Mouse (Mus musculus): ENCODE measurements around the gene Snai3.

Snai3 gene

DNA sequence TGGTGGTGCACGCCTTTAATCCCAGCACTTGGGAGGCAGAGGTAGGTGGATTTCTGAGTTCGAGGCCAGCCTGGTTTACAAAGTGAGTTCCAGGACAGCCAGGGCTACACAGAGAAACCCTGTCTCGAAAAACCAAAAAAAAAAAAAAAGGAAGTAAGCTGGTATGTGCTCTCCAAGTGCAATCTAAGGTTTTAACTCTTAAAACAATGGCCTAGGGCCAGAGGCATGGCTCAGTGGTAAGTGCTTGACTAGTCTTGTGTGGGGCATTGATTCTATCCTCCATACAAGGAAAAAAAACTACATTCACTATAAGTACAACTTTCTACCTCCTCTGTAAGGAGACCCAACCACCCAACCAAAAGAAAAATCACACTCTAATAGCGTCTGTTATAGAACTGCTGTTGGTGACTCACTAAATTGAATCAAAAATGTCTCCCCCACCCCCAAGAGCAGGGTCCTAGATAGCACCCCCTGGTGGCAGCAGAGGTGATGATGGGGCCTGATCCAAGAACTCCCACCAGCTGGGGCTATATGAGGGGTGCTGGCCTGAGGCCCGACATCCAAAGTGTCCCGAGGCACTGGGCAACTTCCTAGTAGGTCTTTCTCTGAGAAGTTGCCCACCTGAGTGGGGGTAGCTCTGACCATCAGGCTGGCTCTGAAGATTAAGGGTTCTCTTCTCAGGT, 1.2 kb downstream of the Snai3 start:
- no peak for DNase-seq

DNA sequence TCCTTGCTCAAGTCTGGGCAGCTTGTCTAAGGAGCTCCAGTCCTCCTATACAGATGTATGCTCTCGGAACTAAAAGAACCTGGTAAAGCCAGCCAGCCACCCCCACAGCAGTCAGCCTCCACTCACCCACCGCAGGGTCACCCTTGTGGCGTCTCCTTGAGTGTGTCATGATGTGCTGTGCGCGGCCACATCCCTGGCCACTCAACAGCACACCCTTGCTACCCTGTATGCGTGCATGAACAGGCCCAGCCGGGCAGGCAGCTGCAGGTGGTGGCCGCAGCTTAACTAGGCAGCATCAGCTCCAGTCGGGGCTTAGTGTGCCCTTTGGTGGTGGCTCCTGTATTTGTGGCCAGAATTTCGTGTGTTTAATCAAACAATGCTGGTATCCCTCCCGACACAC, 3.4 kb downstream of the Snai3 start:
- DNase-seq = no peak

DNA sequence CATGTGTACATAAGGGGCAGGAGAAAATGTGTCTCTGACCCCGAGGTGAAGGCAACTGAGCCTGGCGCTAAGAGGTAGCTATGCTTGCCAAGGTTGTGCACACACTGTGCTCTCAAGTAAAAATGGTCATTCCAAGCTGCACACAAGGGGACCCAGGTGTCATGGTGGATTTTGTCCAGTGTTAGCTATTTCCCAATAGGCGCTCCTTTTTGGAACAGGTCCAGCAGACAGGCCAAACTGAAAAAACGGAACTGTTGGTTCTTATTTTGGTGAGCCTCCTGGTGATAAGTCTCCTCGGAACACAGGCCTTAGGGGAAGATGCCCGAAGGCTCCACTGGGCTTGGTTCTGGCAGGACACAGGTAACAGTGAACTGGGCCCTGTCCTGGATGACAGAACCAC, 6.1 kb downstream of the Snai3 start:
- DNase-seq = no peak

DNA sequence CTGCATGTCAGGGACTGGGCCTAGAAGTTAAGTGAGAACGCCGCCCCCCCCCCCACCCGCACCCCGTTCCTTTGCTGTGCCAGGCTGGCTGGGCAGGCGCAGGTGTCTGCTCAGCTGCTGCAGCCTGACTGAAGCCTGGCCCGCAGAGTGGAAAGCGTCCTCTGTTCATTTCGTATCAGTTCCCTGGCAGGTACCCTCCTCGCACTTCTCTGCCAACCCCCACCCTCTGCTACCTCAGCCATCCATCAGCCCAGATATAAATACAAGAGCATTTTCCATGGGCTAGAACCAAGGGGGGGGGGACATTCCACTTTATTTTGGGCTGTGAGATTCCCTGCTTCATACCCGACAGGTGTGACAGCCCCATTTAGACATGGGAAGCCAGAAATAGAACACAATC, 8.4 kb downstream of the Snai3 start:
- DNase-seq = no peak

DNA sequence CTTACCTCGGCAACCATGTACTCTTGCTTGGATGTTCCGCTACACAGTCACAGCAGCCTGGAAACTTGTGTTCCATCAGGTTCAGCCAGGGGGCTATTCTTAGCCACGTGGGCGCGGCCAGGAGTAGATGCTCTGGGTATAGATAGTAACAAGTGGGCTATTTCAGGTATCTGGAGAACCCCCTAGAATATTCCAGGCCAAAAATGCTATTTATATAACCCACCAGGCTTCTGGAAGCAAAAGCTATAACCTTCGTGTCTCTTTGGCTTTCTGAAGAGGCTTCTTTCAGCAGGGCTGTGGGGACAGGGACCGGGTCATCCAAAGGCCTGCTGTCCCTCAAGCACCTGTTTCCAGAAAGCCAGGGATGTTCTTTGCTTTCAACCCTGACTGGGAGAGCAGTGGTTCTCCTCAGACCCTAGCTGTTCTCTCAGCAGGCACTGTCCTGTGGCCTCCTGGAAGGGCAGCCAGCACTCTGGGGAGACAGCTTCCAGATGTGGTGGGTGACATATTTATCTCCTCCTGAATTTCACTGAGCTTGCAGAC, 9.3 kb downstream of the Snai3 start:
- DNase-seq = no peak

DNA sequence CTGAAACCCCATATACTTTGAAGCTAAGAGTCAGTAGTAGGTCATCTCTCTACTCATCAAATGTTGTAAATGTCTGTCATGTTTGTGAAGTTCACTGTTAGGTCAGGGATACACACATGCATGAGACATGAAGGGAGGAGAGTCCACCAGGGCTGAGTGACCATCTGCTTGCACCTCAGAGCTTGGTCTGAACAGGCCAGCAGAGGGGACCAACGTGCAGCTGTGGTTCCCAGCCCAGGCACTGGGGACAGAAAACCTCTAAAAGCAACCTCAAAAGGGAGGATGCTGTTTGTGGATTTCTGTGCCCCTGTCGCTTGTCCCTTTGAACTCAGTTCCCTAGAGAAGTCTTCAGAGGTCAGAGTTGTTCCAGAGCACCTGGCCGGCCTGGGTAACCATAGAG, 15.3 kb downstream of the Snai3 start:
- peak; percentile 27 for DNase-seq

DNA sequence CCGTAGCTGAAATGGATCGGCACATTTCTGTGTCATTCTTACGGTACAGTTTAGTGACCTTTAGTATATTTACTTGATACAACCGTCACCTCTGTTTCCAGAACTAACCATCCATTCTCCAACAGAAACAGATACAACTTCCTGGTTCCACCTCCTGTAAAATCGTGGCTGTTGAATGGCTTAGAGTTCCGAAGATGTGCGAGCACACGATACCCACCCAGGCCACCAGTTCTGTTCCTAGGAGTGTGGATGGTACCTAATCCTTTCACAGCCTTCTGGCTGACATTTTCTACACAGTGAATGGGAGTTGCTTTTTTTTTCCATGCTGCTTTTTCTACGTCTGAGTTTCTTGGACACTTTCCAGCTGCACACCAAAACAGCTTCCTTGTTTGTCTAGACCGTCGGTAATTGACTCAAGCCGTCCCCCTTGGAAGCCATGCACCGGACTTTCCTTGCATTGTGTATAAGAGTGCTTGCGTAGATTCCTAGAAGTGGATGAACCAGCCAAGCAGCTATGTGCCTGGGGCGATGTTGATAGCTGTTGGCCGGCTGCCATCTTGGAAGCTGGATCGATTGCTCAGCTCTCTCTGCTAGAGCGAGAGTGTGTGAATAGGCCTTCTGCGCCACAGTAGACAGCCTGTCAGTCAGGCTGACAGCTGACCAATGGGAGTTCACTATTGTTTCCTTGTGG, 16.3 kb downstream of the Snai3 start:
- peak; percentile 69 for DNase-seq

DNA sequence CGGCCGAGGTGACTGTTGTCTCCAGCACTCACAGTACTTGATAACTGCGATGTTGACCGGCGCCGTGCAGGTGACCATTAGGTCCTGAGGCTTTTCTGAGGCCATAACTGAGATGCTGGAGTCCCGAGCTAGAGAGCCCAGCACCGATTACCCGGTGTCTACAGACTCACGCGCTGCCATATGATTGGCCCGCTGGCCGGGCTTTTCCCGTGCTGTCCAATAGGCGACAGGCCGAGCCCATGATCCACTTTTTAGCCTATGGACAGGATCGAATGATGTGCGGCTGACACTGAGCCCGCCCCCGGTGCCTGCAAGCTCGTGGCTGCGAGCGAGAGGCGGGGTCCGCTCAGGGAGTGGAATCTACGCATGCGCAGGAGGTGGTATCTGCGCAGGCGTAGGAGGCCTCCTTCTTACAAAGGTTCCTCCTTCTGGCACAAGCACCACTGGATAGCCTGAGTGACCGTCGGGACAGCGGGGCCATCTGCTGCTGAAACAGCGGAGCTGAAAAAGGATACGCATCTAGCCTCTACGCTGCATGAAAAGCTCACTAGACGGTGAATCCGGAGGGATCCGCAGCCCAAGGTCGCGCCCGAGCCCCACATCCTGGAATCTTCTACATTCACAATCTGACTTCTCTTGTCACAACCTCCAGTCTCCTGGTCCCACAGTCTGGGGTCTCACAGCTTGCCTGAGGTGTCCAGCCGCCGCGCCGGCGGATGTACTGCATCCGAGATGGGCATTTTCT, 17.1 kb downstream of the Snai3 start, which contains the start of gene Mvd:
Mvd (minus strand) TSS at position 161 of the 745 bp plus-strand sequence.
- peak; percentile 100 for DNase-seq

DNA sequence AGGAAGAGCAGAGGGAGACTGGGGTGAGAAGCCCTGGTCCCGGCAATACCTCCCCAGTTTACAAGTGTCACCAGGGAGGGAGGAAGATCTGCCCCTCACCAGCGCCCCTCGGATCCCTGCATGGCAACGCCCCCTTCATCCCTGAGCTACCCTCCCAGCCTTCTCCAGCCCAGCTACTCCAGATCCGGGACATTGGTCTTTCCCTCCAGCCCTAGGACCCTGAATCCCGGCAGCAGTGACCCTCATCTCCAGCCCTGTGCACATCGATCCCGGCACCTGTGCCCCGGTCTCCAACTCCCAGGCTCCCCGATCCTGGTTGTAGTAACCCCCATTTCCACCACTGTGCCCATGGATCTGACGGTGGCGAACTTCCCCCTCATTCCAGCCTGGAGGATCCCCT, 17.8 kb downstream of the Snai3 start:
- DNase-seq = peak; percentile 53

DNA sequence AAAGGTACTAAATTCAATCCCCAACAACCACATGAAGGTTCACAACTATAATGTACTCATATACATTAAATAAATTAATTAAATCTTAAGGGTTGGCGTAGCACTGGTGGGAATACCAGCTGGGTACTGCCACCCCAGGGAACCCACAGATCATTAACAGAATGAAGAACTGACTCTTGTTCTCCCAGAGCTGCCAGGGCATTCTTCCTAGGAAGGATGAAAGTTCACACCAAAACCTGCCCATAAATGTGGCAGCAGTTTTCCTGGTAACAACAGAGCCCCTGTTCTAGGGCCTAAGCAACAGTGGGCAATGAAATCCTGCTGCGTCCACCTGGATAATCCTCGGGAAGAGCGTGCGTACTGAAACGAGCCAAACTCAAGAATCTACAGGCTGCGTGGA, 18.2 kb downstream of the Snai3 start:
- no peak for DNase-seq

DNA sequence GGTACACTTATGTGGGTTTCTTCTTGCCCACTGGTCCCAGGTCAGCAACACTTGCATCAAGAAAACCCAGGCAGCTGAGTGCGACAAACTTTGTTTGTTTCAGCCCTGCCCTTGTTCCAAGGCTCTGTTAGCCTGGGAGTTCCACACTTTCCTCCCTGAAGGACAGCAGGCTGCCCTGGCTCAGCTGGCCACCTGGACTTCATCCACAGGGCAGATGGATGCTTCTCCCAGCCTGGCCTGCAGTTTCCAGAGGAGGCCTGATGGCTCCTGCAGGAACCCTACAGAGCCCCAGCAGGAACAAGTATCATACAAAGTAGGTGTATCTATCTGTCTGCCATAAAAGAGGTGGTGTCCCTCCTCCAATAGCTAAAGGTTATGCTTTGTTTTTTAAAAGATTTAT, 19.2 kb downstream of the Snai3 start:
- DNase-seq = no peak

DNA sequence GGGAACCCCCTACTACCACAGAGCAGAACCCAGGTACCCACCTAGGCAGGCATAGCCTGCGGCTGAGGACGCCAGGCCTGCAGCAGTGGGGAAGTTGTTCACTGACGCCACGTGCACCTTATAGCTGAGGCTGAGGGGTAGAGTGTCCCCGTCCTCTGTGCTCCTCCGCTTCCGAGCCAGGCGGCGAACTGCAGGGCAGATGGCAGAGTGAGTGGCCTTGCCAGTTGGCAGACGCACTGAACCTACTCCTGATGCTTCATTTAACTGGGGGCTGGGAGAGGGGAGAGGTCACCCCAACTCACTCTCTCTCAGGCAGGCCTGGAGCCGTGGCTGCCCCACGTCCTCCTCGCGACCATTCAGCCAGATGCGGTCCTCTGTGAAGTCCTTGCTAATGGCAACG, 21.2 kb downstream of the Snai3 start:
- DNase-seq = no peak

DNA sequence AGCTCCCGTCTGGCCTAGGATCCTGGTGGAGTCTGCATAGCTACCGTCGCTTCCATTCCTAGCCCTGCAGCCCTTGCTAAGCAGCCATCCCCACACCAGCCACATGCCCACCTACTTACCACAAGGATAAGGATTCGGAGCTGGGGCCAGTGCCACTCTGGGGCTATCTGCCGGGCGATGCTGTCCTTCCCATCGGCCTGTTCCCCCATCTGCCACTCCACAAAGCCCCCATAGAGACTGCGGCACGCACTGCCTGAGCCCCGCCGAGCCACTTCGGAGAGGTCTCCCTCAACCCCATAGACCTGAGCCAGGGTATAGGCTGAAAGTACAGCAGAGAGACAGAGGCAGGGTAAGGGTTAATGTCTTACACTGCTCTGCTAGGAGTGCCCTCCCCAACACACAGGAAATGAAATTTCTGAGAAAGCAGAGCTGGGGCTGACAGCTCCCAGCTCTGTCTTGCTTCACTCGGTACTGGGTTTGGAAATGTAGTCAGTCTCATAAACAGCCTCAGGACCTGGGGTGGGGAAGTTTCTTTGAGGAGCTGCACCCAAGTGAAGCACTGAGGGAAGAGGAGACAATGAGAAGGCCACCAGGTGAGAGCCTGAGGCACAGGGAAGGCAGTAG, 22.7 kb downstream of the Snai3 start:
- no peak for DNase-seq

DNA sequence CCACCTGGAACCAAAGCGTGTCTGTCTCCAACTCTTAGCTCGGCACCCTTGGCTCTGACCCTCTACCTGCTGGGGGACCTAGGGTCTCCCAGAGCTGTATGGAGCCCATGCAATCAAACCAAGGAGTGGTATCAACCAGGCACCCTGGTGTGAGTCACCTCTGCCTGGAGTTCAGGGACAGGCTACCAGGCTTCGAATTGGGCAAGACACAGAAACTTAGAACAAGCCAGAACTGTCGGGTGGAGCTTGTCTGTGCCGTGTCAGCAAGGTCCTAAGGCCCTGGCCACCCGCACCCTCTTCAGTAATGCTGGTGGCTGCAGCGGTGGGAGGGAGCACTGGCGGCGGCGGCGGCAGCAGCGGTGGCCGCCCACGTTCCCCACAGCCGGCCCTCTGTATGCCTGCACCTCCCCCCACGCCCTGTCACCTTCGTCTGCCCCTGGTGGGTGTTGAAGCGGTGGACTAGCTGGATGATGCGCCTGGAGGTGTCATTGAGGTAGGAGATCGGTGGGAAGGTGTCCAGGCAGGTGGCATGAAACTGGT, 23.9 kb downstream of the Snai3 start:
- DNase-seq = no peak

DNA sequence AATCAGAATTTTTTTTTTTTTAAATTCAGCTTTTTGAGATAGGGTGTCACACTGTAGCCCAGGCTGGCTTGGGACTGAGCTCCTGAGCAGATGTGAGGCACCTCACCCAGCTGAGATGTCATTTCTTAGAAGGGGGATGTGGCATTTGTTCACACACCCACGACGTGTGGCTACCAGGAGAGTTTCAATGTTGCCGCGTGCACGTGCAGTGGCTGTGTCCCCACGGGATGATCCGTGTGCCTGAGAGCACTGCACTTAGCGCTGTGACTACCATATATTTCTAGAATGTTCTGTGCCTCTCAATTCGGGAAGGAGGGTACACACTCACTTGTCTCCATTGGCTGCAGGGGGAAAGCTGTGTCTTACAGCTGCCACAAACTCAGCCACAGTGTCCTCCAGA, 24.4 kb downstream of the Snai3 start:
- no peak for DNase-seq

DNA sequence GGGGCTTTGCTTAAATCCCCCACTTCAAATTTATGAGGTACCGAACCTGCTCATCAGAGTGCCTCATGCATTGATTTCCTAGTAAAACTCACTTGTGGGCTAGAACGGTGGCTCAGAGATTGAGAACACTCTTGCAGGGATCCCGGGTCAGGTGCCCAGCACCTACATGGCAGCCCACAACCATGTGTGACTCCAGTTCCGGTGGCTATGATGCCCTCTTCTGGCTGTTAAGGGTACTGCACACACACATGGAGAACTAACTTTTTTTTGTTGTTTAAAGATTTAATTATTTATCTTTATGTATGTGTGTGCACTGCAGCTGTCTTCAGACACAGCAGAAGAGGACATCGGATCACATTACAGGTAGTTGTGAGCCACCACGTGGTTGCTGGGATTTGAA, 25.2 kb downstream of the Snai3 start:
- no peak for DNase-seq

DNA sequence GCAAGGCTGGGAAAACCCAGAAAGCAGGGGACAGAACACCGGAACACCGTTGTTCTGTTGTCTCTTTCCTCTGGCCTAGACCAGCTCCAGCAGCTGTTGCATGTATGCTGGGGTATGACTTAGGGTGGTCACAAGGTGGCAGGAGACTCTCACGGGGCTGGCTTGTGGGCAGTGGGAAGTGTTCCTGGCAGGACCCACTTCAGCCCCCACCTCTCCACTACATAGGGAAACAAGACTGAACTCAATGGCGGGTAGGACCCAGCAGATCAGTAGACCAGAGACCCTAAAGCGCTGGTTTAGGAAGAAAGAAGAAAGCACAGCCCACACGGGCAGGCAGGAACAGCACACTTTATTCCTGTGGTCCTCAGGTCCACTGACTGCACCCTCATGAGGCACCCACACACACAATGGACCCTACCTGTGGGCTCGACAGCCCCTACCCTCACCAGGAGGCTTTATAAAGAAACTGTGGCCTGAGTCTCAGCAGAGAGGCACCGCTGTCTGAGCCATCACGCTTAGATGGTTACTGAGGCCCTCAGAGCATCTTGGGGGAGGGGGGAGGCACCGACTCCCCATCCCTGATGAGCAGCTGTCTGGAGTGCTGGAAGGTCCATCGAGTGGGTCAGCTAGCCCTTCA, 27.1 kb downstream of the Snai3 start:
- DNase-seq = peak; percentile 14

DNA sequence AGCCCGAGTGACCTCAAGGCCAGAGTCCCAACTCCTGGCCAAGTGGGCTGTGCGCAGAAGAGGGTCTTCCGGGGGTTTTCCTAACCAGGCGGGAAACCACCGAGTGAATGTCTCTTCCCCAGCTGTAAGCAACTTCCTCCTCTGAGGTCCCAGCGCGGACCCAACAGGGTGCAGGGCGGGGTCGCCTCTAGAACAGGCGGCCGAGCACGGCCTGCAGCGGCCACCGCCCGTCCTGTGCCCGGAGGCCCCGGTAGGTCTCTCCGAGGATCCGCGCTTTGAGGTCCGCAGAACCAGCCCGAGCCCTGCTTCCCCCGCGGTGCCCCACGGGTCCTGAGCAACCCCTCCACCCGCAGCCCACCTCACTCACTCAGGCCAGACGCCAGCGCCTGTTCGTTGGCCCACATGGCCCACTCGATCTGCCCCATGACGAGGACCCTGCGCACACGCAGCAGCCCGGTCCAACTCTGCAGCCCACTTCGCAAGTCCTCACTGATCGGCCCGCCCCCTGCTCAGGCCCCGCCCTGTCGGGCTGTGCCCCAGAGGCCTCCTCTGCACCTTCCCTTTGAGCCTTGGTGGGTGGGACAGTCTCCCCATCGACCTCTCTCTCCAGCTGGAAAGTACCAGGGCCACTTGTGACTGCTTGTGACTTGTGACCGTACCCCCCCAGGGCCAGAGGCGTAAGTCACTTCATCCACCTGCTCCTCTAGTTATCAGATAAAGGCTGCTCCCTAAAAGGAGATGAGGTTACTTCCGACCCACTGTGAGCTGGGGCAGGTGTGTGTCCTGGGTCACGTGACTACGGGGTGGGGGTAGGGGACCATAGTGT, 27.9 kb downstream of the Snai3 start, which contains the start of gene Cyba:
Cyba (minus strand) TSS at position 488 of the 826 bp plus-strand sequence.
- peak; percentile 79 for DNase-seq

DNA sequence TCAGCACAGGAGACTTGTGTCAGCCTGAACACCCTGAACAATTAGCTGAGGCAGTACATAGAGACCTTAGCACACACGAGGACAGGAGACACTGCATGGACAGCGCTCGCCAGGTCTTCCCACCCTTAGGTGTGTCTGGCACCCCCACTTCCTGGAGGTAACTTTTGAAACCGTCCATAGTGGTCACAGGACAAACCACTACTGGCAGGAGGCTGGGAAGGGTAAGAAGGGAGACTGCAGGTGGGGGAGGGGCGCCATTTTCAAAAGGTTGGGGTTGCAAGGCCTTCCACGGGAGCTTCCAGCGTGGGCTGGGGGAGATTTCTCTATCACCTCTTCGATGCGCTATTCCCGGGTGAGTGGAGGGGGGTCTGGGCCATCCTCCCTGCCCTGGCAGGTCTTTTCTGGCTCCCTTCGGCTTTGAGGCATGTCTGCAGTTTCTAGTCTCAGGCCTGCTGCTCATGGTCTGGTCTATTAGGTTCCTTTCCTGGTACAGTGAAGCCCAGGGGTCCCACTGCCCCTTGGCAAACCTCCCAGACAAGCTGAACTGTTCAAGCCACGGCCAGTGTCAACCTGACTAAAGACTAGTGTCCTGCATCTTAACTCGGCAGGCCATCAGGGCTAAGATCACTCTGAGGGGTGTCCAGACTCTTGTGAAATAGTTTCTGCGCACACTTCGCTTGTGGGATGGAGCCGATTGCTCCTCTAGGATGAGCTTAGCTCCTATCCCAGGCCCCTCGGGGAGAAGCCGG, 28.7 kb downstream of the Snai3 start:
- peak; percentile 11 for DNase-seq

DNA sequence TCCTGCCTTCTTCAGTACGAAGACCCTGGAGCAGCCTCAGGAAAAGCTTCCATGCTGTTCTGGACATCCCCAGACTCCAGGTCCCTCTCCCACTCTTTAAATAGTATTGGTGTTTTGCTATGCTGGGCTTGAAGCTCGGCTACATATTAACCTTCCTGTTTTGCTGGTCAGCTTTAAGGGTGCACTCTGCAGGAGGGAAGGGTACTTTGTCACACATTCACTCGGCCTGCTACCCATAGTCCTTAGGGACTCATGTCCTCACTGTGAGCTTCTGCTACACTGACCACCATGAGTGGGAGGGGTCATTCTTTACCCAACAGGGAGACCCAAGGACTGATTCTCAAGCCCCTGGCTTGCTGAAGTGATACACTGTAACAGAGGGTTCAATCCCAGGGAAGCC, 29.9 kb downstream of the Snai3 start:
- no peak for DNase-seq
